Mouse (Mus musculus) liver, adult 2 months (tissue): ENCODE results near the gene Atp2c2.

Source experiments
- CTCF ChIP-seq: fragments of 200-500 bp; IDR thresholded peaks from 2 replicates; pipeline ENCODE4 v1.5.1; 2011; ENCODE audit warnings: low read depth, low read length, control low read depth
- POLR2A ChIP-seq: fragments of 200-500 bp; IDR thresholded peaks from 2 replicates; pipeline ENCODE4 v1.6.1; 2011; ENCODE audit warnings: low read length, control low read depth; ENCODE audit not compliant: insufficient read depth; ENCODE audit errors: extremely low read depth

- TF ChIP-seq POLR2A (no peak), CTCF (no peak)
Measured at GRCm38 (mm10) chr8:119737093-119737900, 37.5 kb downstream of the Atp2c2 start.
